Mouse (Mus musculus): Measurements from ENCODE around the gene Trp53i11. TPM values are rescaled to one million over a fixed set of nuclear protein-coding genes. Genes with fewer than 3 reads are reported as not detected.
A peak's percentile ranks its signal among the peaks of the same experiment; 100 is the strongest.

Gene Trp53i11
- polyA plus RNA-seq, 1 experiment: 192 TPM

DNA sequence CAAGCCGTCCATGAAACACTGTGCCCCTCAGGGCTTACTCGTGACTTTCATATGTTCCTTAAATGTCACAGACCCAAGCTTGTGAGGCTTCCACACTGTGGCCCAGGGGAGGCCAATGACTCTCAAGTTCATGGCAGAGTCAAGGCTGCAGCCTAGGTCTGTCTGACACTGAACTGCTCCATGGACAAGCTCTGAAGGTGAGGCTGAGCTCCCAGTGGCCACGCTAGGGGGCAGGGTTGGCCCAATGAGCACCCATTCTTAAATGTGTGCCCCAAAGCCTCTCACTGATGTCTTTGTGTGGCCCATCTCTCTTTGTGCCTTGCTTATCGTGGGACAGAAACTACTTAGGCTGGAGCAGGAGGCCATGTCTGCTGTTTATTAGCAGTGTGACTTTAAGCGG is 33.1 kb downstream of the Trp53i11 start:
- no peak for TF ChIP-seq POLR2A (IDR thresholded peaks at IDR 0.05; ENCODE audit: borderline replicate concordance, extremely low read depth, insufficient read depth, insufficient read length, poor library complexity, severe bottlenecking)
- peak; percentile 32; the same call in 1 of the 2 replicates for TF ChIP-seq CTCF (IDR thresholded peaks at IDR 0.05; ENCODE audit: borderline replicate concordance, extremely low read depth, insufficient read depth, insufficient read length)
- no peak for DNase-seq (ENCODE audit: low read depth)

DNA sequence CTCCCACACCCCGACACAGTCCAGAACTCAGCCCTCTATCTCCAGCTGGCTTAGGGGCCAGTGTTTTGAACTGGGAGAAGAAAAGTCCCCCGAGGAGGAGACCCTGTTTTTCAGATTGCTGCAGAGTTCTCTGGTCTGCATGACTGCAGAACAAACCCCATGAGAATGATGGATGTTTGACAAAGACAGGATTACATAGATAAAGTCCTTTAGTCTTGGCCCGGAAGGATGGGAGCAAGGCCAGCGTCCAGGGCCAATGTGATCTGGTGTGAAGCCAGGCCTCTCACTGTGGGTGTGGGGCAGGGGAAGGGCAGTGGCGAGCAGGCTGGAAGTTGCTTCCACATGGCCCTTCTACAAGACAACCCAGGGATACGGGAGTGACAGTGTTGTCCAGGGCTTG is 36.1 kb downstream of the Trp53i11 start:
- TF ChIP-seq CTCF (IDR thresholded peaks at IDR 0.05; ENCODE audit: borderline replicate concordance, extremely low read depth, insufficient read depth, insufficient read length): no peak
- DNase-seq (ENCODE audit: low read depth): no peak

DNA sequence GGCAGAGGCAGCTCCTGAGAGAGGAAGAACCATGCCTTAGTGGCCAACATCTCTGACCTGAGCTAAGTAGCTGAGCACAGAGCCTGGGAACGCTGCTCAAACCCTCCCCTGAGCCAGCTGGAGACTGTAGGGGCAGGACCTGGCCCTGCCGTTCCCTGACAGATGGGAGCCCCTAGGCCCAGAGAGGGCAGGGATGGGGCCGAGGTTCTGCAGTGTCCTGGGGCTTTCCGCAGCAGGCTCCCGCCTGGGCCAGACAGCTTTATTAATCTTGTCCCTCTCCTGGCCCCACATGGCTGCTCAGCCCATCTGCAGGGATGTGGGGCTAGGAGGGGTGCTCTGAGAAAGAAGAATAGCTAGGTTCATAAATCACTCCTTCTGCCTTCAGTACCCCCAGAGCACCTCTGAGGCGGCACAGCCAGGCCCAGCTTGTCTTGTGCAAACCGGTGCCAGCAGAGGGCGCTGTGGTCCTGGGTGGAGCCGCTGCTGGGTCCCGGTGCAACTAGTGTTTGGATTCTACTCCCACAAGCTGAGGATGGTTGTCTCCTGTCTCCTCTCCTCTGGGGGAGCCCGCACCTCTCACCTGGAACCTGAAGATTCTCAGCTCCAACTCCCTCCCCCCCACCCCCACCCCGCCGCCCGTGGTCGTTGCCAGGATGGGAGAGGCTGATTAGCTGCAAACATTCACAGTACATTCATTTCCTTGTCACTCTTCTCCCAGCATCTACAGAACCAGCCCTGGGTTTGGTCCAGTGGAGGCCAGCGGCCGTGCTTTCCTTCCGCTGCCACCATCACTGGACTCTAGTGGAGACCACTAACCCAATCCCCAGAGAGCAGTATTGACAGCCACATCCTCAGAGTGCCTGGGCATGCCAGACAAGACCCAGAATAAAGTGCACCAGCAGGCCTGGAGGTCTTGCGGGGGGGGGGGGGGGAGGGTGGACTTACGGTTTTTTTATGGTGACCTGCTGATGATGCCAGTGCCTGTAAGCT is 39.6 kb downstream of the Trp53i11 start:
- DNase-seq (ENCODE audit: low read depth): peak; percentile 94
- TF ChIP-seq CTCF (IDR thresholded peaks at IDR 0.05; ENCODE audit: borderline replicate concordance, extremely low read depth, insufficient read depth, insufficient read length): peak; percentile 99
- TF ChIP-seq POLR2A (IDR thresholded peaks at IDR 0.05; ENCODE audit: borderline replicate concordance, extremely low read depth, insufficient read depth, insufficient read length, poor library complexity, severe bottlenecking): no peak

DNA sequence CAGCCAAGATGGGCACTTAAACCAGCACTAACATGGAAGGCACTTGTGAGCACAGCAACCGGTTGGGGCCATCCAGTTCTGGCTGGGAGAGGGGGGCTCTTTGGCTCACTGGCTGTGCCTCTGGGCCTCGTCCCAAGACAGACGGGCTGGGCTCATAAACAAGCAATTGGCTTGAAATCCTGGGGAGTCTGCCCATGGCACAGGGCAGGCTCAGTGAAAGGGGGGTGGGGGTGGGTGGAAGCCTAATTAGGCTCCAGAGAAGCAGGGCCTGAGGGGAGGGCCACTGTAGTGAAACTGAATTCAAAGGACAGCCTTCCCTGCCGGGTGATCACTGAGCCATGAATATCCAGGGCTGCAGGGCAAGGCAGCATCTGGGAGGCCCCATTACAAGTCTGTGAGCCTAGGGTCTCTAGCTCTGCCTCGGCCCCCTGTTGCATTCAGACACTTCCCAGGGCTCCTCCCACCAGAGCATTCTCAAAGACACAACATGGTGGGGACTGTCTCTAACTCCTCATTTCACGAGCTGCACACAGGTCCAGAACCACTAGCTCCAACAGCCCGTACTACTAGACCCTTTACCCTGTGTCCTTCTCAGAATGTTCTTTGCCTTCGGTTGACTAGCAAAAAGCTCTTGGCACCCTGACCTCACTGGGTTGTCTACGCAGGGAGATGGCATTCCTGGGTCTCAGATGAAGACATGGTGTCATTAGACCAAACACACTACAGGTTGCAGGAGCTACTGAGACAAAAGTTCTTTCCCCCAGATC is 40.5 kb downstream of the Trp53i11 start:
- peak; percentile 97 for DNase-seq (ENCODE audit: low read depth)
- TF ChIP-seq CTCF (IDR thresholded peaks at IDR 0.05; ENCODE audit: borderline replicate concordance, extremely low read depth, insufficient read depth, insufficient read length) (no peak), POLR2A (IDR thresholded peaks at IDR 0.05; ENCODE audit: borderline replicate concordance, extremely low read depth, insufficient read depth, insufficient read length, poor library complexity, severe bottlenecking) (no peak)

DNA sequence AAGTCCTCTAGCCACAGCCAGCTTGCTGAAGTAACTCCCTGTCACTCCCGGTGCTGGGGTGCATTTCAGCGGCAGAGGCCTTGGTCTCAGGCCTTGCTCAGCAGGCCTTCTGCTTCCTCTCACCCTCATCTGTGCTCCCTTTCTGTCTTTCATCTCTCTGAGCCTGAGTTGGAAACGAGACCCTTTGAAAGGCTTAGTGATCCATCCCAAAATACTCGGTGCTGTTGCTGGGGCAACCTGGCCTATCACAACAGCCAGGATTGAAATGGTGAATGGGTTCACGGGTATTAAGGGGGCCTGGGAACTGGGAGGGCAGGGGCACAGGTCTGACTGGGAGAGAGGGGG is 41.1 kb downstream of the Trp53i11 start:
- no peak for TF ChIP-seq CTCF (IDR thresholded peaks at IDR 0.05; ENCODE audit: borderline replicate concordance, extremely low read depth, insufficient read depth, insufficient read length)
- TF ChIP-seq POLR2A (IDR thresholded peaks at IDR 0.05; ENCODE audit: borderline replicate concordance, extremely low read depth, insufficient read depth, insufficient read length, poor library complexity, severe bottlenecking): no peak
- peak; percentile 93 for DNase-seq (ENCODE audit: low read depth)

DNA sequence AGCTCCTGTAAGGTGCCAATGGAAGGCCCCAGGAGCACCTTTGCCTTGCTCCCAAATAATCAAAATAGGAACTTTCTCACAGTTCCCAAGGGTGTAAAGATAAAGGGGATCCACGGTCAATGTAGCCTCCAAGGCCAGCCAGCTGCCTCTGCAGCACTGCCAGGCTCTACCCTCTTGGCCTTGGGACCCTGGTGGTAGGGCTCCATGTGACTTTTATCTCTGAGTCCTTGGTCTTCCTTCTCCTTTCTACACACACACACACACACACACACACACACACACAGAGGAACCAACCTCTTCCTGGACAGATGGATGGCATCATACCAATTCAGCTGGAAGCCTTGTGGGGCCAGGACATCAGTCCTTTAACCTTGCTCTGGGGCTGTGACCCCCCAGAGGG is 44.8 kb downstream of the Trp53i11 start:
- no peak for DNase-seq (ENCODE audit: low read depth)
- TF ChIP-seq POLR2A (IDR thresholded peaks at IDR 0.05; ENCODE audit: borderline replicate concordance, extremely low read depth, insufficient read depth, insufficient read length, poor library complexity, severe bottlenecking) (no peak), CTCF (IDR thresholded peaks at IDR 0.05; ENCODE audit: borderline replicate concordance, extremely low read depth, insufficient read depth, insufficient read length) (no peak)

DNA sequence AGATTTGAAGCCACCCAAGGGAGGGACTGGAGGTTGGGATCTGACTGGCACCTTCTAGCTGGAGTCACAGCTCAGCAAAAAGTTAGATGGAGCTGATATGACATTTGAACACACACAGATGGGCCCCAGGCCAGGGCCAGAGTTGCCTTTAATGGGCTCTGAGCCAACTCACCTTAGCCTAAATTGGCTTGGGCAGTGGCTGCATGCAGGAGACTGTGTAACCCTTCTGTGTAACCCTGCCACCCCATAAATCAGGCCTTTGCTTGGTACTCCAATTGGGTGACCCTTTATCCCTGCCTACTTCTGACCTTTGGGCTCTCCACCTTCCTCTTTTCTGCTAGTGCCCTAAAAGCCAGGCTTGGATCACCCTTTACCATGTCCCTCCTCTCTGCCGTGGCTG is 49.7 kb downstream of the Trp53i11 start:
- no peak for TF ChIP-seq POLR2A (IDR thresholded peaks at IDR 0.05; ENCODE audit: borderline replicate concordance, extremely low read depth, insufficient read depth, insufficient read length, poor library complexity, severe bottlenecking)
- TF ChIP-seq CTCF (IDR thresholded peaks at IDR 0.05; ENCODE audit: borderline replicate concordance, extremely low read depth, insufficient read depth, insufficient read length): no peak
- no peak for DNase-seq (ENCODE audit: low read depth)

DNA sequence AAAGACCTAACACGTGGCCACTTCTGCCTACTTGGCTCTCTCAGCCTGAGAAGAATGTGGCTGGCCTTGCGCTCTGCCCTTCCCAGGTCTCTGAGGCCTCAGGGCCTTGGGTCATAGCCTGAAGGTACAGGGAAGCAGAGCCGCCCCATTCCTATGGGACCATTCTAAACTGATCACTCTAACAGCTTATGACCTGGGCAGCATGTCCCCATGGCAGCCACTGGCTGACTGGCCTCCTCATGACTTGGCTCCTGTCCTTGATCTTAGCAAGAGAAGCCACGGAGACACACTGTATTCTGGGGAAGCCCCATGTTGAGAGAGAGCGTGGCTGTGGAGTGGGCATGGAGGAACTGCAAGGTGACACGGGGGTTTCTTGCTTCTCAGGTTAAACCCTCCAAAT is 51.5 kb downstream of the Trp53i11 start:
- TF ChIP-seq CTCF (IDR thresholded peaks at IDR 0.05; ENCODE audit: borderline replicate concordance, extremely low read depth, insufficient read depth, insufficient read length) (no peak), POLR2A (IDR thresholded peaks at IDR 0.05; ENCODE audit: borderline replicate concordance, extremely low read depth, insufficient read depth, insufficient read length, poor library complexity, severe bottlenecking) (no peak)
- DNase-seq (ENCODE audit: low read depth): no peak

DNA sequence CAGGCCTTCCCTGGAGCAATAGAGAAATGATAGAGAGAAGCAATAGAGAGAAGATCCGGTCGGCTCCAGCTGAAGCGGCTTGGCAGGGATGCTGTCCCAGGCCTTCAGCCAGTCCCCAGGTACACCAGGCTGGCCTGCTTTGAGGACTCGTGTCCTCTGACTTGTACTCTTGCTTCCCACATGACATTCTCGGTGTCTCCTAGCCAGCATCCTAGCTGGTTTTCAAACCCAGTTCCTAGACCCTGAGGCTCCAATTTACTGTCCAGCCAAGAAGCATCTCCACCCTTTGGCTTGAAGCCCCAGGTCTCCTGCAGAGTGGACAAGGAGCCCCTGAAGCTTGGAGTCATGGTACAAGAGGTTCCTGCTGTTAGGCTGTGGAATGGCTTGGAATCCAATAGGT is 54.8 kb downstream of the Trp53i11 start:
- no peak for DNase-seq (ENCODE audit: low read depth)
- no peak for TF ChIP-seq POLR2A (IDR thresholded peaks at IDR 0.05; ENCODE audit: borderline replicate concordance, extremely low read depth, insufficient read depth, insufficient read length, poor library complexity, severe bottlenecking)
- TF ChIP-seq CTCF (IDR thresholded peaks at IDR 0.05; ENCODE audit: borderline replicate concordance, extremely low read depth, insufficient read depth, insufficient read length): no peak

DNA sequence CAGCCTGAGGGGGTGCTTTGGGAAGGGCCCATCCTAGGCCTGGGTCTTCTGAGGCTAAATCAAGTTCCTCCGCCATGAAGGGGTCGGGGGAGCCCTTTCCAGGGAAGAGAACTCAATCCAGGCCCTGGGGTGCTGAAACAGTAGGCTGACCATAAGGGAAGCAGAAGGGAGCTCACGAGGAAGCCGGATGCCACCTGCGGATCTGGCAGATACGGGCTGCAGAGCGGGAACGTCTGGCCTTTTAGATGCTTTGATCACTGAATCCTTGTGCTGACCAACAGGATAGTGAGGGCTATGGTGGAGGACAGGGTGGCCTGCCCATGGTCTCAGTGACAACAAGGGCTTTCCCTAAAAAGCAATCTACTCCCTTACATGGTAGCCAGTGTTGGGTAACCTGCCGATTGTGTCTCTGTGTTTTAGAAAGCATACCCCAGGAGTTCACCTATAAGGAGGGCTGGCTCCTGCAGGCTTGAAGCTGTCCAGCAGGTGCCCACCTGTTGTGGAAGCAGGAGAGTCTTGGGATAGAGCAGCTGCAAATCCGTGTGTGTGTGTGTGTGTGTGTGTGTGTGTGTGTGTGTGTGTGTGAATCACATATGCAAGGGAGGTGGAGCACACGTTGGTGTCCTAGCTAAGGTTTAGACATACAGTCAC is 56.2 kb downstream of the Trp53i11 start:
- DNase-seq (ENCODE audit: low read depth): no peak
- no peak for TF ChIP-seq POLR2A (IDR thresholded peaks at IDR 0.05; ENCODE audit: borderline replicate concordance, extremely low read depth, insufficient read depth, insufficient read length, poor library complexity, severe bottlenecking)
- TF ChIP-seq CTCF (IDR thresholded peaks at IDR 0.05; ENCODE audit: borderline replicate concordance, extremely low read depth, insufficient read depth, insufficient read length): no peak

DNA sequence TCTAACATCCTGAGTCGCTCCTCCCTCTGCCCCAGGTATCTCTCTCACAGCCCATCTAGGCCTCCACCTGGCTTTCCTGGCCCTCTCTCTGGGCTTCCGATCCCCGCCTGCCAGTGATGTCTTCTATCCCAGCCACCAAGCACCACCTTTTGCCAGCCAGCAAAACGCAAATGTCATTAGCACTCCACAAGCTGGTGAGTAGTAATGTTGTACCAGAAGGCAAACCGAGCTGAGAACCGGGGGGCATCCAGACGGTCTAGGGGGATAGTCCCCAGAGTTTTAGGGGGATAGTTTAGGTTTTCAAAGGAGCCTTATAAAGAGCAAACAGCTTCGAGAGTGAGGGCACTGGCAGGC is 56.7 kb downstream of the Trp53i11 start:
- no peak for TF ChIP-seq CTCF (IDR thresholded peaks at IDR 0.05; ENCODE audit: borderline replicate concordance, extremely low read depth, insufficient read depth, insufficient read length)
- no peak for TF ChIP-seq POLR2A (IDR thresholded peaks at IDR 0.05; ENCODE audit: borderline replicate concordance, extremely low read depth, insufficient read depth, insufficient read length, poor library complexity, severe bottlenecking)
- DNase-seq (ENCODE audit: low read depth): peak; percentile 37
